Mouse (Mus musculus): ENCODE results near the gene Agap1.

- TF ChIP-seq CTCF (IDR thresholded peaks at IDR 0.05; ENCODE audit: borderline replicate concordance, extremely low read depth, insufficient read depth, insufficient read length): no peak
- no peak for TF ChIP-seq POLR2A (IDR thresholded peaks at IDR 0.05; ENCODE audit: borderline replicate concordance, extremely low read depth, insufficient read depth, insufficient read length, poor library complexity, severe bottlenecking)
These were observed 33.2 kb upstream of the Agap1 start for GRCm38 (mm10) chr1:89421401-89421800.

Measured in brain, embryonic 14.5 days (tissue).